Mouse (Mus musculus): ENCODE measurements around the gene Flad1. TPM values are rescaled to one million over a fixed set of nuclear protein-coding genes. Genes with fewer than 3 reads are reported as not detected.
A peak's percentile ranks its signal among the peaks of the same experiment; 100 is the strongest.

Gene Flad1
- polyA plus RNA-seq, 1 experiment: 36.1 TPM

DNA sequence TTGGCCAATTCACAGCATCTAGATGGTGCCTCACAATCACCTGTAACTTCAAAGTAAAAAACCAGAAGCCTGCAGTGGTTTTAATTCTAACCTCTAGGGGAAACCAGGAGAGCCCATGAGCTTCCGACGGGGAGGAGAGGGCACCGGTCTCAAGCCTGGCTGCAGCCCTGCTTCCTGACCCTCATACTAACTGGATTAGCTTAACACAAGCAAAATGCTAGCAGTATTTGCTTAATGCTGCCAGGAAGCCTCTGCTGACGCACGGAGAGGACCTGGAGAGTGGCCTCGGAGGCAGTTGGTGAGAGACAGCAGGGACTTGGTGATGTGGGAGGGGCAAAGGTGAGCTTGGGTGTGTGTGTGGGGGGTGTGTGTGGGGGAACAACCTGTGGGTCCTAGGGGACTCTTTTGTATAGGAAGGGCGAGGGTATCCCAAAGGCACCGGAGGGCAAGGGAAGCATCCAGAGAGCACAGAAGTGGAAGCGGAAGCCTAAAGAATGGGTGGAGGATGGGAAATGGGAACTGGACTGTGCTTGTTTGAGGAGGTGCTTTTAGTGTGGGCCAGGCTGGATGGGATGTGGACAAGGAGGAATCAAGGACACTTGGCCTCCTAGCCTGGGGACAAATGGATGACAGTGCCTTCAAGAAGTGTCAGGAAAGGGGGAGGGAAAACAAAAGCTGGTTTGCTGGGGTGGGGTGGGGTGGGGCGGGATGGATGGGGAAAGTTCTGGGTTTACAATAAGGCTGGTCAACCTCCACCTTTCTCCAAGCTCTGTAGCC lies 42.9 kb upstream of the Flad1 start, which contains the start of gene Pmvk:
Gene Pmvk (plus strand): TSS at position 141 of the 777 bp plus-strand sequence.
- Histone ChIP-seq H3K27me3 (ENCODE audit: control insufficient read depth, insufficient read depth, low read length) (no peaks in the 10 kb centered on the region), H3K36me3 (ENCODE audit: control insufficient read depth, insufficient read depth, low read length) (no peaks in the 10 kb centered on the region), H3K4me3 (ENCODE audit: low read depth, low read length) (no peak within 1 kb of the TSS), H3K4me1 (ENCODE audit: control insufficient read depth, insufficient read depth, insufficient read length, low read length) (no peaks in the 10 kb centered on the region; the same call in 1 of the 2 replicates), H3K27ac (ENCODE audit: insufficient read depth, low read depth, low read length) (no peak within 1 kb of the TSS)
- TF ChIP-seq CTCF (IDR thresholded peaks at IDR 0.05; ENCODE audit: extremely low read depth, insufficient read length, insufficient replicate concordance, low read depth, low read length) (no peak), POLR2A (IDR thresholded peaks at IDR 0.05; ENCODE audit: low read depth, low read length) (no peak)
- WGBS: 72% methylated on average over 10 of the region's 10 CpGs

GRCm38 (mm10) chr3:89451916-89452315 lies 40.2 kb upstream of the Flad1 start:
- no peak overlapping the region for H3K27ac ChIP-seq (ENCODE audit: insufficient read depth, low read depth, low read length)
- no peak for TF ChIP-seq CTCF (IDR thresholded peaks at IDR 0.05; ENCODE audit: extremely low read depth, insufficient read length, insufficient replicate concordance, low read depth, low read length)
- no peak for TF ChIP-seq POLR2A (IDR thresholded peaks at IDR 0.05; ENCODE audit: low read depth, low read length)
- H3K4me3 ChIP-seq (ENCODE audit: low read depth, low read length): no peak overlapping the region
- H3K27me3 ChIP-seq (ENCODE audit: control insufficient read depth, insufficient read depth, low read length): no peaks in the 10 kb centered on the region
- H3K4me1 ChIP-seq (ENCODE audit: control insufficient read depth, insufficient read depth, insufficient read length, low read length): no peaks in the 10 kb centered on the region; the same call in 1 of the 2 replicates
- peaks cover 8% of the 10 kb centered on the region; the same call in 1 of the 2 replicates for H3K36me3 ChIP-seq (ENCODE audit: control insufficient read depth, insufficient read depth, low read length)
- WGBS: 90% methylated on average over 1 of the region's 1 CpGs

- TF ChIP-seq CTCF (IDR thresholded peaks at IDR 0.05; ENCODE audit: extremely low read depth, insufficient read length, insufficient replicate concordance, low read depth, low read length) (peak; percentile 83; the same call in 1 of the 2 replicates), POLR2A (IDR thresholded peaks at IDR 0.05; ENCODE audit: low read depth, low read length) (no peak)
- Histone ChIP-seq H3K36me3 (ENCODE audit: control insufficient read depth, insufficient read depth, low read length) (peaks cover 30% of the 10 kb centered on the region), H3K4me1 (ENCODE audit: control insufficient read depth, insufficient read depth, insufficient read length, low read length) (no peaks in the 10 kb centered on the region), H3K27ac (ENCODE audit: insufficient read depth, low read depth, low read length) (no peak overlapping the region), H3K4me3 (ENCODE audit: low read depth, low read length) (no peak overlapping the region), H3K27me3 (ENCODE audit: control insufficient read depth, insufficient read depth, low read length) (no peaks in the 10 kb centered on the region)
- WGBS: 42% methylated on average over 7 of the region's 7 CpGs
These were observed 37.9 kb upstream of the Flad1 start for GRCm38 (mm10) chr3:89449541-89449940.

GRCm38 (mm10) chr3:89448720-89449537 lies 37.3 kb upstream of the Flad1 start:
- H3K4me3 ChIP-seq (ENCODE audit: low read depth, low read length): no peak overlapping the region
- no peak overlapping the region for H3K27ac ChIP-seq (ENCODE audit: insufficient read depth, low read depth, low read length)
- 68% methylated on average over 13 of the region's 13 CpGs for WGBS

DNA sequence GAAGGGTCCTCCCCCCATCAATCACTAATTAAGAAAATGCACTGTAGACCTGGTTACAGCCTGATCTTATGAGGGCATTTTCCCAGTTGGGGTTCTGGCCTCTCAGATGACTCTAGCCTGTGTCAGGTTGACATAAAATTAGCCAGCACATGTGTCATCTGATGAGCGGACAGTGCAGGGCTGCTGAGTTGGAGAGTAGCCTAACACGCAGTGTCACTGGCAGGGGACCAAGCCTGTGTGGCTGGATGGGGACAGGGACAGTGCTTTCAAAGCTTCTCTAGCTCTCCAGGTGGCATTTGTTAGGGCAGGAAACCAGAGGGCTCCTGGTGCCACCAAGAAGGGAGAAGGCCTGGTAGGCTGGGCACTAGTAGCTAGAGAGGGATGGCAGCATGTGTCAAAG lies 29.0 kb upstream of the Flad1 start:
- Histone ChIP-seq H3K27me3 (ENCODE audit: control insufficient read depth, insufficient read depth, low read length) (no peaks in the 10 kb centered on the region), H3K4me3 (ENCODE audit: low read depth, low read length) (no peak overlapping the region), H3K27ac (ENCODE audit: insufficient read depth, low read depth, low read length) (no peak overlapping the region), H3K36me3 (ENCODE audit: control insufficient read depth, insufficient read depth, low read length) (peaks cover 42% of the 10 kb centered on the region), H3K4me1 (ENCODE audit: control insufficient read depth, insufficient read depth, insufficient read length, low read length) (peaks cover 9% of the 10 kb centered on the region)
- 85% methylated on average over 2 of the region's 2 CpGs for WGBS
- TF ChIP-seq CTCF (IDR thresholded peaks at IDR 0.05; ENCODE audit: extremely low read depth, insufficient read length, insufficient replicate concordance, low read depth, low read length): no peak
- no peak for TF ChIP-seq POLR2A (IDR thresholded peaks at IDR 0.05; ENCODE audit: low read depth, low read length)

More at GRCm38 (mm10) chr3:89448720-89449537, 37.3 kb upstream of the Flad1 start:
- no peak for TF ChIP-seq POLR2A (IDR thresholded peaks at IDR 0.05; ENCODE audit: low read depth, low read length)
- no peak for TF ChIP-seq CTCF (IDR thresholded peaks at IDR 0.05; ENCODE audit: extremely low read depth, insufficient read length, insufficient replicate concordance, low read depth, low read length)
- H3K4me1 ChIP-seq (ENCODE audit: control insufficient read depth, insufficient read depth, insufficient read length, low read length): no peaks in the 10 kb centered on the region
- H3K27me3 ChIP-seq (ENCODE audit: control insufficient read depth, insufficient read depth, low read length): no peaks in the 10 kb centered on the region
- H3K36me3 ChIP-seq (ENCODE audit: control insufficient read depth, insufficient read depth, low read length): peaks cover 34% of the 10 kb centered on the region

DNA sequence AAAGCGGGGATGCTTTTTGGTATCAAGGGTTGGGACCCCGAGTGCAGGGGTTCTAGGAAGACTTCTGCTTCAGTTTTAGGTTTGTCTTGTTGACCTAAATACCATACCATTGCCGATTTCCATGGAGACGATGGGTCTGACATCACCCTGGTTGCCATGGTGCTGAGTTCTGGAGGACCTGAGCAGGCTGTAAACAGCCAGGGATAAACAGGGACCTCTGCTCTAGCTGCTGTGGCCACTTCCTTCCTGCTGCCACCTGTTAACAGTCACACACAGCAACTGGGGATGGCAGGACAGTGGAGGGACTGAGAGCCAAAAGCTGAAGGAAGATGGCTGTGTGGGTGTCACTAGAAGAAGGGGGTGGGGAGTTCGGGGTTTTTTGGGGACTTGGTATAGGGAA lies 25.6 kb upstream of the Flad1 start:
- 18% methylated on average over 5 of the region's 5 CpGs for WGBS
- H3K4me1 ChIP-seq (ENCODE audit: control insufficient read depth, insufficient read depth, insufficient read length, low read length): peaks cover 9% of the 10 kb centered on the region
- H3K27ac ChIP-seq (ENCODE audit: insufficient read depth, low read depth, low read length): peak overlapping the region; percentile 82
- H3K4me3 ChIP-seq (ENCODE audit: low read depth, low read length): peak overlapping the region; percentile 79
- no peaks in the 10 kb centered on the region for H3K27me3 ChIP-seq (ENCODE audit: control insufficient read depth, insufficient read depth, low read length)
- peaks cover 39% of the 10 kb centered on the region for H3K36me3 ChIP-seq (ENCODE audit: control insufficient read depth, insufficient read depth, low read length)
- TF ChIP-seq CTCF (IDR thresholded peaks at IDR 0.05; ENCODE audit: extremely low read depth, insufficient read length, insufficient replicate concordance, low read depth, low read length) (no peak), POLR2A (IDR thresholded peaks at IDR 0.05; ENCODE audit: low read depth, low read length) (no peak)

Data from small intestine, adult 2 months (tissue).